Mouse (Mus musculus) heart, embryonic 13.5 days (tissue): ENCODE measurements at regions not wholly inside any gene's neighbourhood (a gene's known extent, or its start where the extent isn't known, plus 50 kb on each side); places are given as distances from the start of the nearest gene placed in this dataset.

Experiments used
- ATAC-seq: fragments of 200-750 bp; cut with Nextera tagmentation; 2 replicates; pipeline ENCODE4 v1.8.0; 2017; ENCODE audit warnings: moderate TSS enrichment; ENCODE audit not compliant: insufficient number of reproducible peaks, low FRiP score, low TSS enrichment; ENCODE audit errors: extremely low read depth
- H3K27ac ChIP-seq: fragments of 300-500 bp; sonication (generic); replicated peaks from 2 replicates; pipeline ENCODE4 v1.5.1; 2015; ENCODE audit warnings: moderate library complexity, mild to moderate bottlenecking, inconsistent platforms
- H3K27me3 ChIP-seq: fragments of 300-500 bp; sonication (generic); replicated peaks from 2 replicates; pipeline ENCODE4 v1.6.1; 2015; ENCODE audit warnings: mild to moderate bottlenecking, inconsistent platforms
- H3K36me3 ChIP-seq: fragments of 300-500 bp; sonication (generic); 2 replicates; pipeline ENCODE4 v1.6.1; 2015; ENCODE audit warnings: mild to moderate bottlenecking, inconsistent platforms
- H3K4me1 ChIP-seq: fragments of 300-500 bp; sonication (generic); 2 replicates; pipeline ENCODE4 v1.6.1; 2015; ENCODE audit warnings: inconsistent platforms
- H3K4me2 ChIP-seq: fragments of 300-500 bp; sonication (generic); 2 replicates; pipeline ENCODE4 v1.6.1; 2015; ENCODE audit warnings: inconsistent platforms, mild to moderate bottlenecking, moderate library complexity
- H3K4me3 ChIP-seq: fragments of 300-500 bp; sonication (generic); 2 replicates; pipeline ENCODE4 v1.5.1; 2015; ENCODE audit warnings: moderate library complexity, mild to moderate bottlenecking, inconsistent platforms
- H3K9ac ChIP-seq: fragments of 300-500 bp; sonication (generic); 2 replicates; pipeline ENCODE4 v1.6.1; 2015; ENCODE audit warnings: inconsistent platforms, mild to moderate bottlenecking, moderate library complexity
- H3K9me3 ChIP-seq: fragments of 300-500 bp; sonication (generic); 2 replicates; pipeline ENCODE4 v1.6.1; 2016; ENCODE audit warnings: inconsistent platforms
- WGBS: fragments of 180-500 bp; shearing (Covaris S2); methylation state at CpG from one replicate; pipeline ENCODE4 v1.1.7; 2015; ENCODE audit warnings: mixed read lengths; 5-methylcytosine and 5-hydroxymethylcytosine counted together

GRCm38 (mm10) chr1:51594666-51595065 is 116.4 kb upstream of the Nabp1 start:
- H3K9ac ChIP-seq: no peak overlapping the region
- peaks cover 22% of the 10 kb centered on the region for H3K4me1 ChIP-seq
- 77% methylated on average over 4 of the region's 4 CpGs for WGBS
- no peaks in the 10 kb centered on the region for H3K9me3 ChIP-seq
- no peaks in the 10 kb centered on the region for H3K27me3 ChIP-seq
- H3K36me3 ChIP-seq: no peaks in the 10 kb centered on the region
- no peak overlapping the region for H3K4me2 ChIP-seq
- no peak overlapping the region for H3K27ac ChIP-seq
- H3K4me3 ChIP-seq: no peak overlapping the region
- ATAC-seq: no peak

DNA sequence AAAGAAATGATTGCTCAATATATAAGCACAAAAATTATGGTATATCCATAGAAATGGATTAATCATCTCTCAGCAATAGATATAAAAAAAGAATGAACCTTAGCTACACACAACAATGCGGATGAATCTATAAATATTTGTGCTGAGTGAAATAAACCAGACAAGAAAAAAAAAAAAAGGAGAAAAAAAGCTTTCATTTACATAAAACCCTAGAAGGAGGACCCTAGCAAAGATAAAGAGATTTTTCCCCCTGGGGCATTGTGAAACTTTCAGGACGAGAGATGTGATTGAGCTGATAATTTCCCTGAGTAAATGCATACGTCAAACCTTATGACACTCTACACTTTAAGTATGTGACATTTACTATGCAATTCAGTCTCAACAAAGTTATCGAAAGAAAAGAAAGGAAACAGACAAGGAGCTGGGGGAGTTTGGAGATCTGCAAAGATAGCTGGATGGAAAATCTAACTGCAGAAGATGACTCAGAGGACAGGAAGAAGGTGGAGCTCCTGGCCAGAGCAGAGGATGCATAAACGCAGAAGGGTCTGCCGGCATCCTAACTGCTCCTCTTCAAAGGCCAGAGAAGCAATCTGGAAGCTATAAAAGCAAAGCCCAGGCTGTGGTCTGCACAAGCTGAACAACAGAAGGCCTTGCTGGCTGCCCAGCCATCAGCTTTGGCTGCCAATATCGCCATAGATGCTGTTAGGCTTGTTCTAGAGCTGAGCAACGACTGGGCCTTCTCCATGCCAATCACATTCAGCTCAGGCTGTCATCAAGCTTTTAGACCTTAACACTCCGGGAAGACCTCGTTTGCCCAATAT is 115.6 kb upstream of the Nabp1 start:
- no peak overlapping the region for H3K27ac ChIP-seq
- no peak overlapping the region for H3K4me2 ChIP-seq
- no peak; the same call in 1 of the 2 replicates for ATAC-seq
- no peak overlapping the region for H3K4me3 ChIP-seq
- no peak overlapping the region for H3K9ac ChIP-seq
- 46% methylated on average over 10 of the region's 10 CpGs for WGBS
- no peaks in the 10 kb centered on the region for H3K27me3 ChIP-seq
- no peaks in the 10 kb centered on the region for H3K9me3 ChIP-seq
- no peaks in the 10 kb centered on the region for H3K36me3 ChIP-seq
- H3K4me1 ChIP-seq: peaks cover 22% of the 10 kb centered on the region

DNA sequence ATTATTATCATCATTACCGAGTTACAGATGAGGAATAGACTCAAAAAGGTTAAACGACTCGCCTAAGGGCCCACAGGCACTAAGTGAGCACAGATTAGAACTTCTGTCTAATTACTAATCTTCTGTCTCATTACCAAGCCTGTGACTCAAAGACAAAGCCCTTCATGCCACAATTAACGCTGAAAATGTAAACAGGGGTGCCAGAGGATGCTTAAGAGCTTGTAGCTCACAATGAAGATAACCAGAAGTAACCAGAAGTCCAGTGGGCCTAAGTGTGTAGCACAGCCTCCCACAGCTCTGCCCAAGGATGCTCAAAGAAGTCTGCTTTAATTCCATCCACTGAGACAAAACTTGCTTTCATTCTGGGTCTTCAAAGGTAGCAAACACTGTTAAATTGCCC is 113.7 kb upstream of the Nabp1 start:
- H3K27me3 ChIP-seq: no peaks in the 10 kb centered on the region
- peaks cover 16% of the 10 kb centered on the region for H3K4me1 ChIP-seq
- H3K4me3 ChIP-seq: no peak overlapping the region
- no peak overlapping the region for H3K27ac ChIP-seq
- no peaks in the 10 kb centered on the region for H3K9me3 ChIP-seq
- no peak for ATAC-seq
- H3K9ac ChIP-seq: no peak overlapping the region
- WGBS: 45% methylated on average over 4 of the region's 4 CpGs
- H3K36me3 ChIP-seq: no peaks in the 10 kb centered on the region
- H3K4me2 ChIP-seq: no peak overlapping the region

DNA sequence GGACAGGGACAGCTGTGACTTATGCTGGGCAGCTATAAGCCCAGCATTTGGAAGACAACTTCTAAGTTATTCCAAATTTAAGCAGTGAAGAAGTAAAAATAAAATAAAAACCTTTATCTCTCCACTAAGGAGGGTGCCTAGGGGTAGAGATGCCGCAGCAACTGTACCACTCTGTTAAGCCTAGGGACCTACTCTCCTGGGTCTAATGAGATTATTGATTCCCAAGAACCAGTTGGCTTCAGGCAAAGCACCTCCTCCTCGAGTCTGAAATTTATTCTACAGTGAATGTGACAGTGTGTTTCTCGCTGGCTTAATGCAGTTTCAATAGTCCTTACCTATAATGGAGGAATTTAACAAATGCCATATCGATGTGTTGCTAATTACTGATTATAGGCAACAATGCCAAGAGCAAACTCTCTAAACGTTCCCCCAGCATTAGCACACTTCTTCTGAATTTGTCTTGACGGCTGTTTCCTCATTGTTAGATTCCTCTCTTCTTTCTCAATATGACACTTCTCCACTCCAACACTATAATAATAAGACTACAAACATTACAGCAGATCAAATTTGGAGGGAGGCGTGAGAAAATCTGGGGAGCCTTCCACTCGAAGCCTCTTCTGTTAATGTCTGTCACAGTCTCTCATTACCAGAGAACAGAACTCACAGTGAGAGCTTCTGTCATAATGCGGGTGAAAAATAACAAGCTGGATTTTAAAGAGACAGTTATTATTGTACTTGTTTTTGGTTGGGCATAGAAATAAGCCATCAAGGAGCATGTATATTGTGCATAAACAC is 112.6 kb upstream of the Nabp1 start:
- no peak overlapping the region for H3K4me2 ChIP-seq
- H3K27ac ChIP-seq: no peak overlapping the region
- no peaks in the 10 kb centered on the region for H3K36me3 ChIP-seq
- ATAC-seq: no peak
- no peaks in the 10 kb centered on the region for H3K9me3 ChIP-seq
- H3K9ac ChIP-seq: no peak overlapping the region
- 63% methylated on average over 9 of the region's 9 CpGs for WGBS
- no peak overlapping the region for H3K4me3 ChIP-seq
- no peaks in the 10 kb centered on the region for H3K27me3 ChIP-seq
- peaks cover 16% of the 10 kb centered on the region for H3K4me1 ChIP-seq

GRCm38 (mm10) chr1:51584925-51585424 is 106.8 kb upstream of the Nabp1 start:
- H3K9me3 ChIP-seq: no peaks in the 10 kb centered on the region
- no peaks in the 10 kb centered on the region for H3K36me3 ChIP-seq
- H3K9ac ChIP-seq: no peak overlapping the region
- no peak for ATAC-seq
- no peak overlapping the region for H3K27ac ChIP-seq
- H3K27me3 ChIP-seq: no peaks in the 10 kb centered on the region
- no peak overlapping the region for H3K4me2 ChIP-seq
- WGBS: 28% methylated on average over 3 of the region's 3 CpGs
- no peak overlapping the region for H3K4me3 ChIP-seq
- peaks cover 8% of the 10 kb centered on the region; the same call in 1 of the 2 replicates for H3K4me1 ChIP-seq

- 56% methylated on average over 4 of the region's 4 CpGs for whole genome bisulfite sequencing
- no peak overlapping the region for H3K4me2 ChIP-seq
These were observed 105.6 kb upstream of the Nabp1 start for GRCm38 (mm10) chr1:51583871-51584270.

GRCm38 (mm10) chr1:51580074-51580473 is 101.8 kb upstream of the Nabp1 start:
- Histone ChIP-seq H3K4me3 (no peak overlapping the region), H3K4me2 (no peak overlapping the region), H3K4me1 (peaks cover 6% of the 10 kb centered on the region; the same call in 1 of the 2 replicates), H3K27ac (no peak overlapping the region), H3K9me3 (no peaks in the 10 kb centered on the region), H3K27me3 (no peaks in the 10 kb centered on the region), H3K9ac (no peak overlapping the region), H3K36me3 (no peaks in the 10 kb centered on the region)
- ATAC-seq: no peak
- WGBS: 50% methylated on average over 7 of the region's 7 CpGs

More at GRCm38 (mm10) chr1:51583871-51584270, 105.6 kb upstream of the Nabp1 start:
- Histone ChIP-seq H3K27ac (no peak overlapping the region), H3K4me1 (peaks cover 8% of the 10 kb centered on the region; the same call in 1 of the 2 replicates), H3K27me3 (no peaks in the 10 kb centered on the region), H3K9me3 (no peaks in the 10 kb centered on the region), H3K36me3 (no peaks in the 10 kb centered on the region), H3K9ac (no peak overlapping the region), H3K4me3 (no peak overlapping the region)
- ATAC-seq: no peak

GRCm38 (mm10) chr1:51577701-51578100 is 99.5 kb upstream of the Nabp1 start:
- ATAC-seq: no peak
- Histone ChIP-seq H3K9me3 (no peaks in the 10 kb centered on the region), H3K27ac (no peak overlapping the region), H3K36me3 (no peaks in the 10 kb centered on the region), H3K4me1 (no peaks in the 10 kb centered on the region), H3K27me3 (no peaks in the 10 kb centered on the region), H3K4me2 (no peak overlapping the region), H3K9ac (no peak overlapping the region), H3K4me3 (no peak overlapping the region)
- 84% methylated on average over 2 of the region's 2 CpGs for WGBS

- Histone ChIP-seq H3K27ac (no peak overlapping the region), H3K9me3 (peaks cover 4% of the 10 kb centered on the region; the same call in 1 of the 2 replicates), H3K4me2 (no peak overlapping the region), H3K36me3 (no peaks in the 10 kb centered on the region), H3K27me3 (no peaks in the 10 kb centered on the region), H3K4me3 (no peak overlapping the region), H3K9ac (no peak overlapping the region), H3K4me1 (no peaks in the 10 kb centered on the region)
- ATAC-seq: no peak
- 75% methylated on average over 8 of the region's 8 CpGs for WGBS
These were observed 94.3 kb upstream of the Nabp1 start for GRCm38 (mm10) chr1:51572314-51573078.

- H3K27ac ChIP-seq: no peak overlapping the region
- H3K4me1 ChIP-seq: peaks cover 10% of the 10 kb centered on the region
- no peak for ATAC-seq
- no peak overlapping the region for H3K4me3 ChIP-seq
- no peak overlapping the region for H3K9ac ChIP-seq
- H3K9me3 ChIP-seq: peaks cover 4% of the 10 kb centered on the region; the same call in 1 of the 2 replicates
- H3K4me2 ChIP-seq: no peak overlapping the region
- no peaks in the 10 kb centered on the region for H3K36me3 ChIP-seq
- 87% methylated on average over 4 of the region's 4 CpGs for WGBS
- H3K27me3 ChIP-seq: no peaks in the 10 kb centered on the region
These were observed 91.4 kb upstream of the Nabp1 start for GRCm38 (mm10) chr1:51569625-51570024.

GRCm38 (mm10) chr1:51566170-51566649 is 88.0 kb upstream of the Nabp1 start:
- H3K4me2 ChIP-seq: no peak overlapping the region
- no peak overlapping the region for H3K4me3 ChIP-seq
- H3K4me1 ChIP-seq: peaks cover 10% of the 10 kb centered on the region
- no peaks in the 10 kb centered on the region for H3K27me3 ChIP-seq
- H3K9me3 ChIP-seq: peaks cover 4% of the 10 kb centered on the region; the same call in 1 of the 2 replicates
- H3K9ac ChIP-seq: no peak overlapping the region
- H3K27ac ChIP-seq: 0 out of 2 replicates have a peak overlapping the region, but pooled peaks have one; percentile 24
- no peaks in the 10 kb centered on the region for H3K36me3 ChIP-seq
- 22% methylated on average over 7 of the region's 7 CpGs for WGBS
- ATAC-seq: no peak
